ENCODE assay signal across 27 mouse cellular contexts in genomic region chr13:51953084-51953483, GRCm38 (mm10).
DNase-seq lines count a peak whose midpoint lies in the region; ATAC-seq lines count a peak whose summit lies in the region.
"Had no signal": no experiment of that assay in that cellular context is flagged by ENCODE, and none has a peak within 500 bp of the region (broad histone marks: within the 10 kb centered on the region; RNA-seq: fewer than 3 reads in every experiment).

No protein-coding gene starts in this region.

- H3K27ac ChIP-seq in kidney, embryonic 14.5 days (ENCODE audit: low read depth, low read length), result no peak overlapping the region
- 0 out of 2 replicates have a peak overlapping the region, but pooled peaks have one; percentile 10 for H3K27ac ChIP-seq in kidney, embryonic 15.5 days
- H3K27ac ChIP-seq in limb, embryonic 10.5 days, result peak overlapping the region; percentile 36; the same call in 1 of the 2 replicates
- H3K27ac ChIP-seq in forebrain, embryonic 14.5 days (ENCODE audit: low read depth, low read length), result no peak overlapping the region
- H3K27ac ChIP-seq: embryonic facial prominence, embryonic 15.5 days; forebrain, embryonic 12.5 days; kidney, postnatal 0 days; lung, embryonic 15.5 days; neural tube, embryonic 13.5 days had no signal

- WGBS in kidney, embryonic 14.5 days, result 26% methylated on average over 4 of the region's 4 CpGs
- WGBS in kidney, embryonic 15.5 days, result 31% methylated on average over 4 of the region's 4 CpGs
- 37% methylated on average over 4 of the region's 4 CpGs for WGBS in limb, embryonic 10.5 days
- 80% methylated on average over 4 of the region's 4 CpGs for WGBS in forebrain, embryonic 14.5 days

- H3K9me3 ChIP-seq in kidney, embryonic 14.5 days (ENCODE audit: control insufficient read depth, low read length), result no peaks in the 10 kb centered on the region
- no peaks in the 10 kb centered on the region for H3K9me3 ChIP-seq in kidney, embryonic 15.5 days (replicated peaks)
- no peaks in the 10 kb centered on the region for H3K9me3 ChIP-seq in limb, embryonic 10.5 days (replicated peaks)
- no peaks in the 10 kb centered on the region for H3K9me3 ChIP-seq in forebrain, embryonic 14.5 days (replicated peaks; ENCODE audit: control insufficient read depth, low read length)
- H3K9me3 ChIP-seq: embryonic facial prominence, embryonic 15.5 days; forebrain, embryonic 12.5 days; heart, embryonic 12.5 days; lung, embryonic 15.5 days; neural tube, embryonic 13.5 days had no signal

- ATAC-seq in kidney, embryonic 14.5 days (ENCODE audit: low FRiP score, low TSS enrichment), result peak; percentile 21; the same call in 1 of the 2 replicates
- ATAC-seq in kidney, embryonic 15.5 days (replicated peaks; ENCODE audit: low FRiP score), result no peak
- no peak for ATAC-seq in forebrain, embryonic 14.5 days
- ATAC-seq in megakaryocyte, adult 5-6 weeks (ENCODE audit: poor library complexity, severe bottlenecking), result no peak
- ATAC-seq: hindbrain, embryonic 16.5 days; midbrain, embryonic 16.5 days had no signal

- H3K4me3 ChIP-seq in kidney, embryonic 14.5 days (ENCODE audit: low read length), result no peak overlapping the region
- H3K4me3 ChIP-seq in kidney, embryonic 15.5 days (replicated peaks), result no peak overlapping the region
- no peak overlapping the region for H3K4me3 ChIP-seq in limb, embryonic 10.5 days
- no peak overlapping the region for H3K4me3 ChIP-seq in forebrain, embryonic 14.5 days (ENCODE audit: low read depth, low read length)
- H3K4me3 ChIP-seq: embryonic facial prominence, embryonic 15.5 days; forebrain, embryonic 12.5 days; heart, embryonic 12.5 days; lung, embryonic 15.5 days; neural tube, embryonic 13.5 days had no signal

- H3K4me1 ChIP-seq in kidney, embryonic 14.5 days (ENCODE audit: control insufficient read depth, insufficient read depth, low read length), result peaks cover 13% of the 10 kb centered on the region; the same call in 1 of the 2 replicates
- peaks cover 17% of the 10 kb centered on the region for H3K4me1 ChIP-seq in kidney, embryonic 15.5 days
- H3K4me1 ChIP-seq in limb, embryonic 10.5 days, result peaks cover 49% of the 10 kb centered on the region
- H3K4me1 ChIP-seq in forebrain, embryonic 14.5 days (ENCODE audit: control insufficient read depth, insufficient read depth, low read length), result no peaks in the 10 kb centered on the region
- H3K4me1 ChIP-seq: forebrain, embryonic 12.5 days had no signal

- peak; percentile 47 for DNase-seq in kidney, adult 11 months
- DNase-seq in kidney, postnatal 4 days, result no peak
- no peak for DNase-seq in limb, embryonic 10.5 days (ENCODE audit: low spot score)
- no peak for DNase-seq in forebrain, embryonic 14.5 days (ENCODE audit: low spot score)
- DNase-seq: adrenal gland, postnatal 25 days; B cell, adult 2 months; cerebellum, adult 11-12 months; cerebellum, adult 9-11 months; gastrocnemius, postnatal 14 days; layer of hippocampus, postnatal 36 days; left cerebral cortex, postnatal 4 days; retina, postnatal 1 day; right cerebral cortex, postnatal 25 days; thymus, postnatal 14 days had no signal

- H3K4me2 ChIP-seq in kidney, embryonic 14.5 days (replicated peaks; ENCODE audit: low read depth, low read length), result no peak overlapping the region
- H3K4me2 ChIP-seq in kidney, embryonic 15.5 days, result no peak overlapping the region
- H3K4me2 ChIP-seq in forebrain, embryonic 14.5 days (ENCODE audit: low read length), result no peak overlapping the region
- H3K4me2 ChIP-seq: embryonic facial prominence, embryonic 15.5 days; forebrain, embryonic 12.5 days; heart, embryonic 12.5 days; liver, embryonic 11.5 days; lung, embryonic 15.5 days; midbrain, embryonic 11.5 days; neural tube, embryonic 13.5 days had no signal

- H3K36me3 ChIP-seq in kidney, embryonic 14.5 days (ENCODE audit: control insufficient read depth, insufficient read depth, low read length), result no peaks in the 10 kb centered on the region
- no peaks in the 10 kb centered on the region for H3K36me3 ChIP-seq in kidney, embryonic 15.5 days
- no peaks in the 10 kb centered on the region for H3K36me3 ChIP-seq in limb, embryonic 10.5 days
- H3K36me3 ChIP-seq in forebrain, embryonic 14.5 days (ENCODE audit: control insufficient read depth, insufficient read depth, low read length), result no peaks in the 10 kb centered on the region
- H3K36me3 ChIP-seq: embryonic facial prominence, embryonic 15.5 days; forebrain, embryonic 12.5 days; heart, embryonic 12.5 days; lung, embryonic 15.5 days; neural tube, embryonic 13.5 days had no signal

- no peak overlapping the region for H3K9ac ChIP-seq in kidney, embryonic 14.5 days (ENCODE audit: low read depth, low read length)
- H3K9ac ChIP-seq in kidney, embryonic 15.5 days, result no peak overlapping the region
- H3K9ac ChIP-seq in forebrain, embryonic 14.5 days (ENCODE audit: low read length), result no peak overlapping the region
- H3K9ac ChIP-seq: embryonic facial prominence, embryonic 15.5 days; forebrain, embryonic 12.5 days; heart, embryonic 12.5 days; lung, embryonic 15.5 days; neural tube, embryonic 13.5 days had no signal

- H3K27me3 ChIP-seq in kidney, embryonic 14.5 days (ENCODE audit: control insufficient read depth, insufficient read depth, low read length), result no peaks in the 10 kb centered on the region
- H3K27me3 ChIP-seq in kidney, embryonic 15.5 days, result no peaks in the 10 kb centered on the region
- H3K27me3 ChIP-seq in limb, embryonic 10.5 days (ENCODE audit: low read depth, poor library complexity, severe bottlenecking), result no peaks in the 10 kb centered on the region
- no peaks in the 10 kb centered on the region for H3K27me3 ChIP-seq in forebrain, embryonic 14.5 days (replicated peaks; ENCODE audit: control insufficient read depth, insufficient read depth, low read length)
- H3K27me3 ChIP-seq: embryonic facial prominence, embryonic 15.5 days; heart, embryonic 12.5 days; lung, embryonic 15.5 days had no signal

Comparison
In these comparisons a context has a peak if more than half of its experiments do, and no peak if none do; other contexts are left out.
1. H3K27ac ChIP-seq: peak in kidney, embryonic 15.5 days (single experiment) and limb, embryonic 10.5 days (single experiment); none in kidney, embryonic 14.5 days (single experiment) and forebrain, embryonic 14.5 days (single experiment).